Mouse (Mus musculus): ENCODE data around the gene A930002H24Rik.

The A930002H24Rik gene

DNA sequence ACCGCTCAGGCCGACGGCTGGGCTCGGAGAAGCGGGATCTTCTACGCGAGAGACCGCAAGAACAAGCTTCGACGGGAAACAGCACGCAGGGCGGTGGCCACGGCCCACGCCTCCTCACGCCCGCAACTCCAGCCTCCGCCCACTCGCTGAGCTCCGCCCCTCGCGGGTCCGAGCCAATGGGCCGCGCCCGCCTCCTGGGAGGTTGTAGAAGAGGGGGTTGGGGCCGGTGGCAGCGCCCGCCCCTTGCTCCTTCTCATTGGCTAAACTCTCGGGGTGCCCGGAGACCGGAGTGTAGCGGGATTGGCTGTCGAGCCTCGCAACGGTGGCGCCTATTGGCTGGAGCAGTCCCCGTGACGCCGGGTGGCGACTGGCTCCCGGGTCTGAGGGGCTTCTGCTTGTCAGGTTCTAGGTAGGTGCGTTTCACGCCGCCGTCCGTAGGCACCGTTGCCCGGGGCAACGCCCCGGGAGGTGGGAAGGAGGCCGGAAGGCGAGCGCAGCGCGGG lies at the start of gene A930002H24Rik:
Gene A930002H24Rik, minus strand, starts transcription at position 145 of the 503 bp plus-strand sequence.
- under 1% methylated on average over 55 of the region's 55 CpGs for WGBS

DNA sequence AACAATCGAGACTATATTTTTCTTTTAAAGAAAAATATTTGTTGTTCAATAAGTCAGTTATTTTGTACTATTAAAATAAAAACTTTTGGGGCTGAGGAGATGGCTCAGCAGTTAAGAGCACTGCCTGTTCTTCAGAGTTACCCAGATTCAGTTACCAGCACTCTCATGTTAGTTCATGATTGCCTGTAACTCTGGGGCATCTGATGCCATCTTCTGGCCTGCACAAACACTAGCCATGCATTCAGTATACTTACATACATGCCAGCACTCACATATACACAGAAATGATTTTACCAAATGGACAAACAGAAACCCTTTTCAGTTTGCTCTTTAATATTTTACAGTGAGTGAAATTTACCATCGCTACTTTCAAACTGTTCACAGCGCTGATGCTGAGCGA lies 45.7 kb upstream of the A930002H24Rik start:
- WGBS: 93% methylated on average over 4 of the region's 4 CpGs

DNA sequence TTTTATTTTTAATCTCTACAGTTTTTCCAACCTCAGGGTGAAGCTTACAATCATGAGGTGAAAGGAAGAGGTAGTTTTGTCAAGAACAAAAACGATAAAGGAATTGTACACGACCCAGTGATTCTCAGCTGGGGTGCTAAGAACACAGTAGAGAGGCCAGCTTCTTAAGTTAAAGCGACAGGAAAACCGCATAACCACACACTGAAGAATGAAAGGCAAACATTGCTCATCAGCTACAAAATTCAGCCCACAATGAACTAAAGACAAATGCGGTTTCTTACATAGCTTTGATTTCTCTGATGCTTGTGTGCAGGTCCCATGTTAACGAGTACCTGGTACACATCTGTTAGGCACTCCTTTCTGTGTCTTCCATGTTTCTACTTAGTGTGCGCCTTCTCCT lies 33.5 kb upstream of the A930002H24Rik start:
- 73% methylated on average over 7 of the region's 7 CpGs for WGBS

DNA sequence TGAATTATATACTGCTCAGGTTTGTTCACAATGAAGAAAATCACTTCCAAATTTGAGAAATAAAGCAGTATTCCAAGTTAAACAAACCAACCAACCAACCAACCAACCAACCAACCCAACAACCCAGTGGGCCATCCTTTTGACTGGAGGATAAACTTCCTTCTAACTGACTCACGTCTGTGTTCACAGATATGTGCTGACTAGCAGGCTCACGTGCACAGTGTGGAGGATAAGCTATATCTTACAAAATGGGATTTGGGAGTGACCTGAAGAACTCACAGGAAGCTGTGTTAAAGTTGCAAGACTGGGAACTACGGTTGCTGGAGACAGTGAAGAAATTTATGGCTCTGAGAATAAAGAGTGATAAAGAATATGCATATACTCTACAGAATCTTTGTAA lies 32.2 kb upstream of the A930002H24Rik start:
- WGBS: 84% methylated on average over 3 of the region's 3 CpGs

DNA sequence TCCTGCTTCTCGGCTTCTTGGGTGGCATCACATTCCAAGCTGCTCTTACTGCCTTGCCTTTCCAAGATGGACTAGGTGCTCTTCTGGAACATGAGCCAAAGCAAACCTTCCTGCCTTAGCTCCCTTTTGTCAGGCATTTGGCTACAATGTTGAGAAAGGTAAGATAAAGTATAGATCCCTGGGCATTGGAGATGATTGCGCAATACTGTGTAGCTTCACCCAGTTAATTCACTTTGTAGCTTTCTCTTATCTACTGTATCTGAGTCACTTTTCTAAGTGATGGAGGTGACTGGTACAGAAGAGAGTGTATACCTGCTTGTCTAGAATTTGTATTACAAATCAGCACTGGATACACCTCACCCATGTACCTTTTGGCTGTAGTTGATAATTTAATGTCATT lies 23.4 kb upstream of the A930002H24Rik start:
- WGBS: 98% methylated on average over 2 of the region's 2 CpGs

DNA sequence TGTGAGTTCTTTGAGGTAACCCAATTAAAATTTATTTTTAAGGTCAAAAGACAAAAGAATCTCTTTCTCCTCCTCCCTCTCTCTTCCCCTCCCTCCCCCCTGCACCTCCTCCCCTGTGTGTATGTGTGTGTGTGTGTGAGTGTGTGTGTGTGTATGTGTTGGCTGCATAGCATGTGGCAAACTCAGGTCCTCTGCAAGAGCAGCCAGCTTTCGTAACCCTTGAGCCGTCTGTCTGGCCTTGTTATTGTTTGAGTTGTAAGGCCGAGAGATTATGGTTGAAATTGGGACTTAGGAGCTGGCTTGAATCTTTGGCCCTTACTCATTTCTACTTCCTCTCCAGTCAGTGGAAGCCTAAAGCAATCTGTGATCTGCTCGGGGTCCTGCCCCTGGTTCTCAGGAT lies 16.4 kb upstream of the A930002H24Rik start:
- 86% methylated on average over 4 of the region's 4 CpGs for WGBS

DNA sequence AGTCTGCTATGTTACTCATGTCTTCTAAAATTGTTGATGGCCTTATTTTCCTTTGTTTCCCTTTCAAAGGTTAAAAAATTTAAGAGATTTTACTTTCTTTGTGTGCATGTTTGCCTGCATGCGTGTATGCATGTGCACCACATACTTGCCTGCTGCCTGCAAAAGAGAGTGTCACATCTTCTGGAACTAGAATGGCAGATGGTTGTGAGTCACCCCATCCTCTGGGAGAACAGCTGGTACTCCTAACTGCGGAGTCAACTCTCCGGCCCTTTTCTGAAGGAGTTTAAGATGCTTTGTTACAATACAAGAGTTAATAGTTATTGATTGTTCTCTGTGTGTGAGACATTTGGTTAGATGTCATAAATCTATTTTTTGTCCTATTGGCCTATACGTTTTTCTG lies 15.3 kb upstream of the A930002H24Rik start:
- WGBS: 62% methylated on average over 4 of the region's 4 CpGs

DNA sequence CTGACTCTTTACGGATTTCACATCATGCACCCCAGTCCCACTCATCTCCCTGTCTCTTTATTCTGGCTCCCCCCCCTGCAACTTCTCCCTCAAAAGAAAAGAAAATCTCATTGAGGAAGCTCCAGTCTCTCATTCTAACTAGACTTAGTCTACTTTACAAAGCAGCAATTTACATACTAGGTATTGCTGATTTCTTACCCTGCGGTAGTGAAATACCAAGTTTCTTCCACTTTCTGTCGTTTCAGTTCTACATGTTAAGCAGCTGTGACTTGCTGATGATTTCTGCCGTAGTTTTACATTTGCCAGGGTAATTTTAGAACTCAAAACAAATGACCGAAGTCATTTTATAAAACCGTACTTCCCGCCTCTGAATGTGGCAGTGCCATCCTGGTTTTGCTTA lies 8.2 kb upstream of the A930002H24Rik start:
- 62% methylated on average over 7 of the region's 7 CpGs for WGBS

DNA sequence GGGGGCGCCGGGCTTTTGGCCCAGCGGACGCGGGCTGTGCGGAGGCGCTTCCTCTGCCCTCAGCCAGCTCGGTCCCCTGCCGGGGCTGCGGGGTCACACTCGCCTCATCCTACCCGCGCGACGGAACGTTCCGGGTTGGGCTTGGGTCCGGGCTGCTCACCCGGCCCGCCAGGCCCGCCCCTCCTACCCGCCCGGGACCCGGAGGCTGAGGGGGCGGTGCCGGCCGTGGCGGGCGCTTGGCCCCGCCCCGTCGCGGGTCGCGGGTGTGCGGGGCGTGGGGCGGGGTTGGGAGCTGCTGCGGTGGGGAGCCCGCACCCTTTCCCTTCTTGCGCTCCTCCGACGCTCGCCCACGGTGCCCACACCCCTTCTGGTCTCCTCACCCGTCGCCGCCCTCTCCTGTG lies 580 bp upstream of the A930002H24Rik start:
- whole genome bisulfite sequencing: under 1% methylated on average over 47 of the region's 48 CpGs

DNA sequence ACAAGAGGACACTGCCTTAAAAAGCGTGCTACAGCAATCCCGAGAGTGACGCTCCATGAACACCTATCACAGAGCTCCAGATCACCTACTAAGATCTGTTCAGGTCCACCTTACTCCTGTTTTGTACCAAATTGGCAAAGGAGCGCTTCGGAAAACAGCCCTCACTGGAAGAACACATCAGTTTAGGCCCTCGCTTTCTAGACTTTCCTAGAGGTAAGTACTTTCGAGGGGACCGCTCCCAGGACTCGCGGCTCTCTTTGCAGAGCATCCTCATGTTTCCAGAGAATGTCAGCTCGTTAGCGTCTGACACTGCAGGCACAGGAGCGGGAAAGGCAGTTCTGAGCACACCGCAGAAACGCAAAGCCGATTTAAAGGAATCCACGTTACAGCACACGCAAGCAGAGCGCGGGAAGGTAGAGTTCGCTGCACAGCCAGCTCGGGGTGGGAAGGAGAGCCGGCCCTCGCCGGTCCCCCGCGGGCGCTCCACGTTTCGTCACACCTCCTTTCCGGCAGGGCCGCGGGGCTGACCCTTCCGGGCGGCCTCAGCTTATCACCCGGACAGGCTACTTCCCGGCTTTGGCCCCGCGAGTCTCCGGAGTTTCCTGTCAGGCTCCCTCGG lies 470 bp downstream of the A930002H24Rik start, which contains the start of gene Fer:
Gene Fer, plus strand, starts transcription at position 51 of the 619 bp plus-strand sequence.
- 2% methylated on average over 41 of the region's 41 CpGs for WGBS

DNA sequence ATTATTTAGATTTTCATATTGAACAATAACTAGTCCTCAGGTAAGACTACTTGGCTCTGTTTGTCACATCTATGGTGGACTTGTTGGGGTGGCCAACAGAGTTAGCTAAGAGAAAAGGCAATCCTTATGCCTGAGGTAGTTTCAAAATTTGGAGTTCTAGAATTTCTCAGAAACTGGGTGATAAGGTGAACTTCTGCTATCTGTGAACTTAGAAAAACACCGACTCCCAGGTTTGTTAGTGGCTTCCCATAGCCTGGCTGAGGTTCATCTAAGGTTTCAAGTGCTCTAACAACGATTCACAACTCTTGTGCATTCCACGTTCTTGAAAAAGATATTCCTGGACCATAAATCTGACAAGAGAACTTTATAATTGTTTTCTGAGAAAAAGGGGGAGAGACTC lies 1.2 kb downstream of the A930002H24Rik start:
- WGBS: 62% methylated on average over 3 of the region's 3 CpGs

DNA sequence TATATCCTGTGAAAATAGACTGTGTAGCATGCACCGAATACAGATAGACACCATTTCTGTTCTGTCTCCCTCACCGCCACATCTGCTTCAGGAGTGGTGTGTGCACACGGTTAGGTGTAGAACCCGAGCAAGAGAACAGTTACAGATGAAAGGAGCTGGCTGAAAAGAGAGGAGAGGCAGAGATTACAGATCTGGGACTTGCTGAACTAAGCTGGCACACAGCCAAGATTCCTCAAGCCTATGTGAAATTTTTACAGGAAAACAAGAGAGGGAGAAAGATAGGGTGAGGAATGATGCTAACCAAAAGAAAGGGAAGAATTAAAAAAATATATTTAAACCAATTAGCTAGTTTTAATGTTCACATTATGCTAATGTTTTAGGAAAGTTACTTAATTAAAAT lies 2.6 kb downstream of the A930002H24Rik start:
- WGBS: 64% methylated on average over 4 of the region's 4 CpGs

DNA sequence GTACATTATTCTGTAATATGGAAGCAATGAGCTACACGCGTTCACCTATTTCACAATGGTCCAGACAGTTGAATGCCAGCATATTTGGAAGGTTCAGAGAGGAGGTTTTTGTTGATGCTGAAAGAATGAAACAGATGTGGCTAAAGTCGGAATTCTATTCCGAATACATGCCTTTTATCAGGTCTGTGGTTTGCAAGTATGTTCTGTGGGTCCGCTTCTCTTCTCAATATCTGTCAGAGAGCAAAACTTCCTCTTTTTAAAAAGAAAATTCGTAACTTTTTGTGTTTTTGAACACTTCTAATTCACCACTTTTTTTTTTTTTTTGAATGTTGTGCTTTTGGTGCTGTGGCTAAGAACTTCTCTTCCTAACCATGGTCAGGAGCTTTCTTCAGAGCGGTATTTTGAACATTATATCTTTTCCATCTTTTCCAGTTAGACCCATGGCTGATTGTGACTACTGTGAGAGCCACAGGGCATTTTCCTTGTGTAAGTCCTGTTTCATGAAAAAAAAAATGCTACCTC lies 6.5 kb downstream of the A930002H24Rik start:
- 90% methylated on average over 7 of the region's 7 CpGs for WGBS

DNA sequence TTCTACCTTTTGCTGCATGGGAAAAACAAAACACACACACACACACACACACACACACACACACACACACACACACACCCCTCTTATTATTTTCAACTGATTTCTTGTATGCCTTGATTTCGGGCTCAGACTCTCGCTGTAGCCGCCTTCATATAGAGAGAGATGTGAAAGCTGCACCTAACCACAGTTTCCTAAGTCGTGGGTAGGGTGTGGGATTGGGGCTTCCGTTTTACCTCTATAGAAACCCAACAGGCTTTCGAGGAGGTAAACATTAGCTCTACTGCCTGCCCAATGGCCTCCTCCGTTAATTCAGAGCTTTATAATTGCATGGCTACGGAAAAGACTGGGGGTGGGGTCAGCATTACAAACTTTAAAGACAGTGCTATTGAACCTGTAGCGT lies 13.6 kb downstream of the A930002H24Rik start:
- 88% methylated on average over 9 of the region's 9 CpGs for WGBS

DNA sequence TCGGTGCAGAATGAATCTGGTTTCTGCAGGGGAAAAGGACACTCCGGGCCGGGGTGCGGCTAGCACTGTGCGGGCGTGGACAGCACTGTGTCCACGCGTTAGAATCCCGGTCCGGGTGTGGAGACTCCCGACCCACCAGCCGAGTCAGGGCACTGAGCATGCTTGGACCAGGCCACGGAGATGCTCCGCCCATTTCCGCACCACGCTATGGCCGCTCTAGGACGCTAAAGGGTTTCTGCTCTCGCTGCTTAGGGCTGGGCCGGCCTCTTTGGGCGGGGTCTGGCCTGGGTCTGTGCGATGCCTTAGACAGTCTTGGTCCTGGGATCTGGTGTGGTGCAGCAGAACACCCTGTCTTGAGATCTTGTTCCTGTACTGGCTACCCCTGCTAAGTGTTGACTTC lies 14.0 kb downstream of the A930002H24Rik start:
- WGBS: under 1% methylated on average over 22 of the region's 22 CpGs

DNA sequence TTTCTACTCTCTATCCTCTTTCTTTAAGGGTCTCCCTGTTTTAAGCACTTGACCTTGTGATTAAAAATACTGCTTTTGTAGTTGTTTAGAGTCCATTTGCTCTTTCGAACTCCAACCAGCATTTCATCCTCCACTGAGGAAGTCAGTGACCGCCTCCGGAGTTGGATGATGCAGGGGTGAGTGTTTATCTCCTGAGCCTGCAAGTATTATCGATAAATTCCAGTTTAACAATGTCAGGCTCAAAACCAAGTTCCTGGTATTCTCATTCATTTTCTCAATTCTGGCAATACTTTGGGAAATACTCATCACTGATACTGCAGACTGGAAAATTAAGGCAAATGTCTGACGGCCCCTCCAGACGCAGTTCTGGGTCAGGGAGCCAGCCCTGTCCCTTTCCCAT lies 14.4 kb downstream of the A930002H24Rik start:
- WGBS: 2% methylated on average over 6 of the region's 6 CpGs

DNA sequence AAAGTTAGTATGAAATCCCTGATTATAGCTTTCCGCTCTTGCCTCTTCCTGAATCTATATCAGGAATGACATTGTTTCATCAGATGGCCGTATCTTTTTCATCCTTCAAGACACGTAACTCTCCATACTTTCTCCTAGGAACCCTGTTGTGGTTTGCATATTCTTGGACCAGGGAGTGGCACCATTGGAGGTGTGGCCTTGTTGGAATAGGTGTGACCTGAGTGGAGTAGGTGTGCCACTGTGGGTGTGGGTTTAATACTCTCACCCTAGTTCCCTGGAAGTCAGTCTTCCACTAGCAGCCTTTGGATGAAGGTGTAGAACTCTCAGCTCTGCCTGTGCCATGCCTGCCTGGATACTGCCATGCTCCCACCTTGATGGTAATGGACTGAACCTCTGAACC lies 17.8 kb downstream of the A930002H24Rik start:
- 71% methylated on average over 3 of the region's 3 CpGs for WGBS

DNA sequence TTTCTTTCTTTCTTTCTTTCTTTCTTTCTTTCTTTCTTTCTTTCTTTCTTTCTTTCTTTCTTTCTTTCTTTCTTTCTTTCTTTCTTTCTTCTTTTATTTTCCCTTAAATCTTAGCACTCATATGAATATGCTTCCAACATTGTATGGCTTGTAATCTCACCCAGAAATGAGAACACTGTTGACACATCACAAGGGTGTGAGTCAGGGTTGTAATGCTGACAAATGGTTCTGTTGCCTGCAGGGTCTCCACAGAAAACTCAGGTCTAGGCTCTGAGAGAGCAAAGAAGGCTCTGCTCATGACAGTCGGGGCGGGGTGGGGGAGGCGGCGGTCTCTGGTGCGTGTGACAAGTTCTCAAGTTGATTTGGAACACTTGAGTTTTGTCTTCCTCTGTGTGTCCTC lies 18.7 kb downstream of the A930002H24Rik start:
- 88% methylated on average over 5 of the region's 5 CpGs for WGBS

DNA sequence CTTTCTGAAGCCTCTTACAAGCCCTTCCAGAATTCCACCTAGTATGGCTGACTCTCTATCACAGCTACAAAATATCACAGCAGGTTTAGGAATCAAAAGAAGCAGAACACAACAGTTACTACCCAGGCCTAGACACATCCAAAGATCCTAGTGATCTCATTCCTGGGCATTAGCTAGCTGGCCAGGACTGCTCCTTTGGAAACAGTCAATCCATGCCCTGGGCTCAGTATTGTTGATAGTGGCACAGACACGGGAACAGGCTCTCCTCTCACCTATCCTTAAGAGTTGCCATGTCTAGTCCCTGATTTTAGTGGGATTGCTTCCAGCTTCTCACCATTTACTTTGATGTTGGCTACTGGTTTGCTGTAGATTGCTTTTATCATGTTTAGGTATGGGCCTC lies 21.4 kb downstream of the A930002H24Rik start:
- 79% methylated on average over 1 of the region's 1 CpGs for WGBS

DNA sequence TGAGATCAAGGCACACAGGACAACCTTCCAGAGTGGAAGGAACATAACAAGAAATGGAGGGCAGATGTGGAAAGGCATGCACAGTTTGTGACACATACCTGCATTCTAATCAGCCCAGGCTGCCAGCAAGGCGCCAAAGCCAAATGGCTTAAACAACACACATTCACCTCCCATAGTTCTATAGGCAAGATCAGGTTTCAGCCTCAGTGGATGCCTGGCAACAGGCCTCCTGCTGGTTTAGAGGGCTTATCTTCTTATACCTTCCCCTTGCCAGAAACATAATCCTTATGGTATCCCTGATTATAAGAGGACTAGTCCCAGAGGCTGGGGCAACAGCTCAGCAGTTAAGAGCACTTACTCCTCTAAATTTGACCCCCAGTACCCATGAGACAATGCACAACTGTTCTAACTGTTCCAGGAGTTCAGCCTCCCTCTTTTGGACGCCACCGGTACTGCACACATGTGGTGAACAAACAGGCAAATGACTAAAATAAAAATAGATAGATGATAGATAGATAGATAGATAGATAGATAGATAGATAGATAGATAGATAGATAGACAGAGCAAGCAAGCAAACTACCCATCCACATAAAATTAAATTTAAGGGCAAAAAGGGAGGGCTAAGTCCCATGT lies 23.8 kb downstream of the A930002H24Rik start:
- WGBS: 97% methylated on average over 3 of the region's 3 CpGs

DNA sequence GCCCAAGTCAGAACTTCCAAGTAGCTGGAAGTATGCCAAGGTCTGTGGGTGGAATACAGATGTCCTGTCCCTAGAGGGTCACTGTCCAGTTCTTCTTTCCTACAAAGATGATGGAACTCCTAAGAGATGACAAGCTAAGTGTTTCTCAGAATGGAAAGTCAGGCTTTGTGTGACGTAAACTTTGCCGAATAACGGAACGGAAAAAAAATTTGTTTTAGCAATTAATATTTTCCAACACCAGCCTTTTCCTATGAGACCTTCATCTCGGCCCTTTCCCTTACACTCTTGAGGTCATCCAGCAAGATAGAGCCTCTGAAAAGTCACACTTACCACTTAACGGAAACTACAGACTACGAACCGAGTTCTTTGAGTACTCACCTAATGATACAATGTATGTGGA lies 25.4 kb downstream of the A930002H24Rik start:
- 96% methylated on average over 8 of the region's 8 CpGs for WGBS

DNA sequence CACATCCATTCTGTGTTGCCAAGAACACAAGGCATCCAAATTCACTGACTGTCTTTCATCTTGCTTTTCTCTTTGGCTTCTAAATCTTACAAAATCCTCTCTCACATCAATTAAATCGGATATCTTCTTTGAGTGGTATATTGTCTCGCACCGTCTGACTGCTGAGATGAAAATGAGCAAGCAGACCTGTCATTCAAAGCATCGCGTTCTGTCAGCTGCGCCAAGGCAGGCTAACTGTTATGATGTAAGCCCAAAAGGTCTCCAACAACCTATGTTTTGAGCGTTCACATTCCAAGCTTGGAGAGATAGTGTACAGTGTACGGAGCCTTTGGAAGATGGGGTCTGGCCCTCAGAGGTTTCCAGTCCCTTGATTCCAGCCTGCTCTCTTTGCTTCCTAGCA lies 26.9 kb downstream of the A930002H24Rik start:
- 38% methylated on average over 8 of the region's 8 CpGs for WGBS

DNA sequence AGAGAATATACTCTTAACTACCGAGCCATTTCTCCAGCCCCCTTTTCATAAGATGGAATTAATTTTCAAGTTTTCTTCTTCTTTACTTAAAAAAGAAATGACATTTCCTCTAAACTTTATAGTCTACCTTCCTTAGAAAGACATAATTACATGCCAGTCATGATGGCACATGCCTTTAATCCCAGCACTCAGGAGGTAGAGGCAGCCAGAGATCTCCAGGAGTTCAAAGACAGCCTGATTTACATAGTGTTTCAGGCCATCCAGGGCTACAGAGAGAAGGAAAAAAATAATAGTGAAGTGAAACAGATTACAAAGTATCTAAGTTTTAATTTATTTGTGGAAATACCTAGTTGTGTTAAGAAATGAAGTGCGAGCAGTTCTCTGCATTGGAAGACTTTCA lies 27.4 kb downstream of the A930002H24Rik start:
- 50% methylated on average over 2 of the region's 2 CpGs for WGBS

Measured in cerebral cortex, adult 2 months (tissue).